Mouse (Mus musculus): Measurements from ENCODE around the gene Slc43a1. TPM values are rescaled to one million over a fixed set of nuclear protein-coding genes. Genes with fewer than 3 reads are reported as not detected.

The Slc43a1 gene
- polyA plus RNA-seq, 1 experiment from 2014 or later: 1.6 TPM

DNA sequence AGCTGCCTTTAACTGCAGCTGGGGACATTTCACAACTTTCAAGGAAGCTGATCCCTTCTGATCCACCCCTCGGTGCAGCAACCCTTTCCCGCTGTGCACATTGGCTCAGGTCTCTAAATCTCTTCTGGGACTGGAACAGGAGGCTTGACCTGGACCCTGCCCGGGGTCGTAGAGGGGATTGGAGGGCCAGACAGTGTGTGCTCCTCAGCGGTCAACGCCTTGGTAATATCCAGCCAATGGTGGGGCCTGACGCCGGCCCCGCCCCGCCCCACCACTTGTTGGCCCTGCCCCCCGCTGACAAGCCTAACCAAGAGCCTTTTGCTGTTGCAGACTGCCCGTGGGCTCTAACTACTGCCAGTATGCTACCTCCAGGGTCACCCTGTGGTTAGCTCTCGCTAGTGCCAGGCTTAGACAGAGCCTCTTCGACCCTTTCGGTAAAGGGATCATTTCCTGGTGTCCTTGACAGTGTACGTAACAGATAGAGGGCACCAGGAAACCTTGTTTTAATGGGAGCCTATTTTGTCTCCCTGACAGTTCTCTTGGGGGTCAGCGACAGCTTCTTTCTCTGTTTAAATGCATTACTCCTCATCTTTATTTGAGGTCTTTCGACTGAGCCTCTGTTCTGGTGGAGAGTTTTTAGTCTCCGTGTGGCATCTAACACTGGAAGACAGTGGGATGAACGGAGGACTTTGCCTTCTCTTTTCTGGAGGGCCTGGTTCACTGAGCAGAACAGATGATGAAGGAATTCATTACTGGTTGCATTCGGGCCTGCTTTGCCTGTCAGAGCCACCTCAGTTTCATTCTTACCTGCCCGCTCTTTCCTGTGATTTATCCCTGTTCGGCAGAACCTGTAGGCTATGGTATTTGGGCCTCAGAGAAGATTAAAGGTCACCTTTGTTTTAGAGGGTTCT lies 12.7 kb downstream of the Slc43a1 start:
- 33% methylated on average over 22 of the region's 23 CpGs for WGBS
- Histone ChIP-seq H3K9me3 (ENCODE audit: control insufficient read depth, low read length) (no peaks in the 10 kb centered on the region), H3K4me3 (ENCODE audit: low read length) (no peak overlapping the region), H3K27me3 (replicated peaks; ENCODE audit: control insufficient read depth, insufficient read depth, low read length) (no peaks in the 10 kb centered on the region), H3K36me3 (ENCODE audit: control insufficient read depth, insufficient read depth, low read length) (no peaks in the 10 kb centered on the region), H3K27ac (ENCODE audit: low read depth, low read length) (no peak overlapping the region), H3K4me1 (ENCODE audit: control insufficient read depth, insufficient read depth, low read depth, low read length) (peaks cover 2% of the 10 kb centered on the region; the same call in 1 of the 2 replicates), H3K4me2 (ENCODE audit: low read length) (peak overlapping the region; percentile 25), H3K9ac (ENCODE audit: low read depth, low read length) (no peak overlapping the region)
- ATAC-seq: peak; percentile 64

DNA sequence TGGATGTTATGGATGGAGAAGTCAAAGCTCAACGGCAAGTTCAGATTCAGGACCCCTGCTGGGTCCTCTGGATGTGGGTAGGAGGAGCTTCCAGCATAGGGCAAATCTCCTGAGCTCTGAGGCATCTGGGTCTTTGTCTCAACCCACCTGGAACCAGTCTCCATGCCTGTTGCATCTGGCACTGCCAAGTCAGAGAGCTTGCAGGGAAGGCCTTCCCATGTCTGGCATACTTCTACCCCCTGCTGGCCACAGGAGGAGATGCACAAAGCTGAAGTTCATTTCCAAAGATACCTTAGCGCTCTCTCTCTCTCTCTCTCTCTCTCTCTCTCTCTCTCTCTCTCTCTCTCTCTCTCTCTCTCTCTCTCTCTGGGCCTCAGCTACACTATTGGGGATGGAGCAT lies 17.1 kb downstream of the Slc43a1 start:
- Histone ChIP-seq H3K27ac (ENCODE audit: low read depth, low read length) (no peak overlapping the region), H3K9me3 (ENCODE audit: control insufficient read depth, low read length) (no peaks in the 10 kb centered on the region), H3K4me2 (ENCODE audit: low read length) (no peak overlapping the region), H3K36me3 (ENCODE audit: control insufficient read depth, insufficient read depth, low read length) (no peaks in the 10 kb centered on the region), H3K27me3 (replicated peaks; ENCODE audit: control insufficient read depth, insufficient read depth, low read length) (no peaks in the 10 kb centered on the region), H3K4me1 (ENCODE audit: control insufficient read depth, insufficient read depth, low read depth, low read length) (peaks cover 2% of the 10 kb centered on the region; the same call in 1 of the 2 replicates), H3K9ac (ENCODE audit: low read depth, low read length) (no peak overlapping the region), H3K4me3 (ENCODE audit: low read length) (no peak overlapping the region)
- 52% methylated on average over 2 of the region's 2 CpGs for WGBS
- ATAC-seq: peak; percentile 66

DNA sequence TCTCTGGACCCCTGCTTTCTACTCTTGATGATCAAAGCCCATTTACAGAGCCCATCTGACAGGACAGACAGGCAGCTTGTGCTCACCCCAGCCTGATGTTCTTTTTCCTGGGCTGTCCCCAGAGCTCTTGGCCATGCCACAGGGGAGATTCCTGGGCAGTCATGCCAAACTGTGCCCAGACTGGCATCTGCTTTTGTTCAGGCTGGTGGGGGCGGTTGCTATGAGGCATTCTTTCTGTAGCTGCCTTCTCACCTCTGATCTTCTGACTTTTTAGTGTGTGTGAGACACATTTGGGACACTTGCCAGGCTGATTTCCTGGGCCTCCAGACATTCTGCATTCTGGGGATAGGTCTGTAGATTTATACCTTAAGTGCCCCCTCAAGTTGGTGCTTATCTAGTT lies 19.9 kb downstream of the Slc43a1 start:
- 82% methylated on average over 1 of the region's 1 CpGs for WGBS
- Histone ChIP-seq H3K4me2 (ENCODE audit: low read length) (no peak overlapping the region), H3K4me1 (ENCODE audit: control insufficient read depth, insufficient read depth, low read depth, low read length) (no peaks in the 10 kb centered on the region), H3K4me3 (ENCODE audit: low read length) (no peak overlapping the region), H3K27ac (ENCODE audit: low read depth, low read length) (no peak overlapping the region), H3K27me3 (replicated peaks; ENCODE audit: control insufficient read depth, insufficient read depth, low read length) (no peaks in the 10 kb centered on the region), H3K9ac (ENCODE audit: low read depth, low read length) (no peak overlapping the region), H3K36me3 (ENCODE audit: control insufficient read depth, insufficient read depth, low read length) (no peaks in the 10 kb centered on the region), H3K9me3 (ENCODE audit: control insufficient read depth, low read length) (no peaks in the 10 kb centered on the region)
- no peak for ATAC-seq

DNA sequence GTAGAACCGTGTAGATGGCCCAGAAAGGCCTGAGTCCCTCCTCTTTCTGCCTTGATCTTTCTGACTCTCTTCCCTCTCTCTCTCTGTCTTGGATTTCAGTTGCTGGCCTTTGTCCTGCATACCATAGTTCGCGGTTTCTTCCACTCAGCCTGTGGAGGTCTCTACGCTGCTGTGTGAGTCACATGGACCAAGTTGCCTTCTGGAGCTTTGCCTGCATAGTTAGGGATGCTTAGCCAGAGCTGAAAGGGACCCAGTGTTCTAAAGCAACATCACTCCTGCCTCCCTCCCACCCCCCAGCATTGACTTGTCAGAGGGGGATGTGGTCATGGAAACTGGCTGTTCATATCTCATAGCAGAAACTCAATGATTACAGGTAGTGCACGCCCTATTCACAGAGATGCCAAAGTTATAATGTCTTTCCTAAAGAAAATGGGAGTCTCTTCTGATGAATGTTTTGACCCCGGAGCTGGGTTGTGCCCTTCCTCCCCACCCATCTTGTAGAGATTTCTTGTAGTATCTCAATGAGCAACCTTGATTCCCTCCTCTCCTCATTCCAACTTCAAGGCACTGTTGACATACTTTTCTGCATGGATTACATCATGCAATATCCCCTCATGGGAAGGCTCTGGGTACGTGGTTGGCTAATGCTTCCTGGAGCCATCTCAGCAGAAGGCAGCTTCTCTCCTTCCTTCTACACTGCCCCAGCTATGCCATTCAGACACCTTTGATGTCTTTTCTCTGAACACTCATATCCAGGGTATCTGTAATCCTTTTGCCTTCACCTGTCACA lies 21.5 kb downstream of the Slc43a1 start:
- Histone ChIP-seq H3K36me3 (ENCODE audit: control insufficient read depth, insufficient read depth, low read length) (no peaks in the 10 kb centered on the region), H3K27ac (ENCODE audit: low read depth, low read length) (no peak overlapping the region), H3K4me1 (ENCODE audit: control insufficient read depth, insufficient read depth, low read depth, low read length) (no peaks in the 10 kb centered on the region), H3K4me2 (ENCODE audit: low read length) (no peak overlapping the region), H3K27me3 (replicated peaks; ENCODE audit: control insufficient read depth, insufficient read depth, low read length) (no peaks in the 10 kb centered on the region), H3K4me3 (ENCODE audit: low read length) (no peak overlapping the region), H3K9me3 (ENCODE audit: control insufficient read depth, low read length) (no peaks in the 10 kb centered on the region), H3K9ac (ENCODE audit: low read depth, low read length) (no peak overlapping the region)
- peak; percentile 62 for ATAC-seq
- WGBS: 76% methylated on average over 7 of the region's 7 CpGs

DNA sequence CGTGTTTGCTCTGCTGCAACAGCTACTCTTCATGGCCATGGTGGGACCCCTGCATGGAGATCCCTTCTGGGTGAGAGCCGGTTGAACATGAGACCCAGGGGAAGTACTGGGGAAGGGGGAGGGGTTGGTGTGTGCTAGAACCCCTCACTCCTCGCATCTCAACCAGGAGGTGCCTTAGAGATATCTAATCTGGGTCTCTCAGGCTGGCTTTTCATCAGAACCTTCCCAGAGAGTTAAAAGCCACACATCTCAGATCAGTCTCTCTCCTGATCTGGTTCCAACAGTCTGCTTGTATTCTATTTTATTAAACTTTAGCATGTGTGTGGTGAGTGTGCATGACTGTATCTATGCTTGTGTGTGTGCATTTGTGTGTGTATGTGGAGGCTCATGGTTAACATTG lies 22.8 kb downstream of the Slc43a1 start:
- H3K4me3 ChIP-seq (ENCODE audit: low read length): no peak overlapping the region
- no peaks in the 10 kb centered on the region for H3K9me3 ChIP-seq (ENCODE audit: control insufficient read depth, low read length)
- WGBS: 81% methylated on average over 3 of the region's 3 CpGs
- H3K27ac ChIP-seq (ENCODE audit: low read depth, low read length): no peak overlapping the region
- no peak for ATAC-seq
- H3K9ac ChIP-seq (ENCODE audit: low read depth, low read length): no peak overlapping the region
- no peak overlapping the region for H3K4me2 ChIP-seq (ENCODE audit: low read length)
- H3K4me1 ChIP-seq (ENCODE audit: control insufficient read depth, insufficient read depth, low read depth, low read length): peaks cover 8% of the 10 kb centered on the region
- H3K27me3 ChIP-seq (replicated peaks; ENCODE audit: control insufficient read depth, insufficient read depth, low read length): peaks cover 8% of the 10 kb centered on the region
- no peaks in the 10 kb centered on the region for H3K36me3 ChIP-seq (ENCODE audit: control insufficient read depth, insufficient read depth, low read length)

DNA sequence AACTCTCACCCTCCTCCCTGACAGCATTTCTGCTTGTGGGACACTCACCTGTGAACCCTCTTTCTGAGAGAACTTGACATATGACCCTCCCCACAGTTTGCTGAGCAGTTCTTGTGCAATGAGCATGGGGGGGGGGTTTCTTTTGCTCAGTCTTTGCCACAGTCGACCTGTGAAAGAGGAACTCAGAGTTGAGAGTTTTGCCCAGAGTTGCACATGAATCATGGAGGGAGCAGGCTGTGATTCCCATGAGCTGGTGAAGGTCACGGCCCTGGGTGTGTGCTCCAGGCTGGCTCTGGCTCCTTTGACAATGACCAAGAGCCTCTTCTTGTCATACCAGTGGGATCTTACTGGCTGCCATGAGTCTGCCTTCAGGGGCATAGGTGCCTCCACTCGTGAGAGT lies 23.6 kb downstream of the Slc43a1 start:
- H3K4me1 ChIP-seq (ENCODE audit: control insufficient read depth, insufficient read depth, low read depth, low read length): peaks cover 8% of the 10 kb centered on the region
- H3K36me3 ChIP-seq (ENCODE audit: control insufficient read depth, insufficient read depth, low read length): no peaks in the 10 kb centered on the region
- no peaks in the 10 kb centered on the region for H3K9me3 ChIP-seq (ENCODE audit: control insufficient read depth, low read length)
- H3K4me2 ChIP-seq (ENCODE audit: low read length): no peak overlapping the region
- peaks cover 11% of the 10 kb centered on the region for H3K27me3 ChIP-seq (replicated peaks; ENCODE audit: control insufficient read depth, insufficient read depth, low read length)
- no peak overlapping the region for H3K4me3 ChIP-seq (ENCODE audit: low read length)
- 86% methylated on average over 3 of the region's 3 CpGs for WGBS
- H3K9ac ChIP-seq (ENCODE audit: low read depth, low read length): no peak overlapping the region
- no peak overlapping the region for H3K27ac ChIP-seq (ENCODE audit: low read depth, low read length)
- no peak for ATAC-seq

DNA sequence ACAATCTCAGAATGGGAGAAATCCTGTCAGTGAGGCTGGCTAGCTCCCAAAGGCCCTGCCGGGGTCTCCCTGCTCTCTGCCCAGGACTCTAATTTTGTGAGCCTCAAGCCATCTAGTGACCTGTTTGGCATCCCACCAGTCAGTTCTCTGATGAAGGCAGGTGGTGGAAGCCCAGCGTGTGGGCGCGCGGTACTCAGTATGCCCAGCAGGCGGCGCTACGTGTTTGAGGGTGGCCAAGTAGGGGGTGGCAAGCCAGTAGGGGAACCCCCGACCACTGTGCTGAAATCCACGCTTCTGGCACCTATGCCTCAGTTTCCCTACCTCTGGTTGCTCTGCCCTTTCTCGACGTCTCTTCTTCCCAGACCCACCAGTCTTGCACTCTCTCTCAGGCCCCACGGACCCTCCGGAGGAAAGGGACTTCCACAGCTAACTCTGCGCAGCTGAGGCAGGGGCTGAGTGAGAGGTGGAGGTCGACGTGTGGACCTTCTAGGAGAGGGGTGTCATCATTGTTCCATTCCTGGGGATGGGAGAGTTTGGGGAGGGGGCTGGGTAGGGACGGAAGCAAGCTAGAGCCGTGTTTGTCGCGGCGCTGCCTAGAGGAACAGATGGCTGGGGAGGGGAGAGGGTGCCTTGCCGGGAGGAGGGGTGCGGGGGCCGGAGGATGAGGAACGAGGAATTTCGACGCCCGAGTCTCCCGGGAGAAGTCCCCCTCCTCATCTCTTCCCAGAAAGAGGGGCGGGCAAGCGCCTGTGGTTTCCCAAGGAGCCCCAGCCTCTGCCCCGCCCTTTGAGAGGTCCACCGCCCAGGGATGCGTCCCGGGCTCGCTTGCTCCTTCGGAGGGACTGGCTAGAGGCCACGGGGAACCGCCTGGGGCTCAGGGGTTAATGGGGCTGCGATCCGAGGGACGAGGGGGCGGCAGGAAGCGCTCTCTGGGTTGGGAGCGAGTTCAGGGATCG lies 27.2 kb downstream of the Slc43a1 start:
- peak overlapping the region; percentile 85 for H3K4me2 ChIP-seq (ENCODE audit: low read length)
- H3K27ac ChIP-seq (ENCODE audit: low read depth, low read length): no peak overlapping the region
- under 1% methylated on average over 47 of the region's 47 CpGs for WGBS
- H3K27me3 ChIP-seq (replicated peaks; ENCODE audit: control insufficient read depth, insufficient read depth, low read length): peaks cover 33% of the 10 kb centered on the region
- no peaks in the 10 kb centered on the region for H3K36me3 ChIP-seq (ENCODE audit: control insufficient read depth, insufficient read depth, low read length)
- H3K9ac ChIP-seq (ENCODE audit: low read depth, low read length): peak overlapping the region; percentile 58
- peak overlapping the region; percentile 41 for H3K4me3 ChIP-seq (ENCODE audit: low read length)
- H3K4me1 ChIP-seq (ENCODE audit: control insufficient read depth, insufficient read depth, low read depth, low read length): peaks cover 8% of the 10 kb centered on the region
- ATAC-seq: peak; percentile 58
- no peaks in the 10 kb centered on the region for H3K9me3 ChIP-seq (ENCODE audit: control insufficient read depth, low read length)

DNA sequence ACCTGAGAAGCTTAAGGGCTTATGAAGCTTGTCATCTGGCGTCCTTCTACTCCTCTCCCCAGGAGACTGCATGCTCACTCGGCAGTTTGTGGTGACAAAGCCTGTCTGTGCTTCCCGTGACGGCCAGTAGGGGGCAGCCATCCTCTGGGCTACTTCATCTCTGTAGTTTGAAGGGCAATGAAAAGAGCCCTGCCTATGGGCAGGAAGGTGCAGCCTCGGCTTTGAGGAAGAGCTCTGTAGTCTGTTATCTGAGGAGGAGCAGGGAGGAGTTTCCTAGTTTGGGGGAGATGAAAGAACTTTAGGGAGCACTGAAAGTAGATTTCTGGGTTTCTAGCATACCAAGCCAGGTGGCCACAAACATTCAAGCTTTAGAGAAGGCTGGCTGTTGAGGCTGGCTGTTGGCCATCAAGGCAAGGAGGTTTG lies 29.9 kb downstream of the Slc43a1 start:
- Histone ChIP-seq H3K27ac (ENCODE audit: low read depth, low read length) (no peak overlapping the region), H3K4me3 (ENCODE audit: low read length) (no peak overlapping the region), H3K36me3 (ENCODE audit: control insufficient read depth, insufficient read depth, low read length) (no peaks in the 10 kb centered on the region), H3K27me3 (replicated peaks; ENCODE audit: control insufficient read depth, insufficient read depth, low read length) (peaks cover 57% of the 10 kb centered on the region), H3K4me1 (ENCODE audit: control insufficient read depth, insufficient read depth, low read depth, low read length) (peaks cover 17% of the 10 kb centered on the region), H3K9ac (ENCODE audit: low read depth, low read length) (no peak overlapping the region), H3K4me2 (ENCODE audit: low read length) (no peak overlapping the region), H3K9me3 (ENCODE audit: control insufficient read depth, low read length) (no peaks in the 10 kb centered on the region)
- ATAC-seq: no peak
- WGBS: 4% methylated on average over 5 of the region's 5 CpGs
